Mouse (Mus musculus) naive thymus-derived CD4-positive, alpha-beta T cell, adult 2 months (primary cell): ENCODE results near the gene Gm20388.

ENCODE experiments used
- DNase-seq: peaks from one replicate; pipeline ENCODE4 v3.0.0-alpha.2; 2011; ENCODE audit warnings: low read depth

Gm20388 gene

GRCm38 (mm10) chr8:121931571-121931970 is 2020.9 kb downstream of the Gm20388 start:
- no peak for DNase-seq

GRCm38 (mm10) chr8:121932026-121932667 is 2021.5 kb downstream of the Gm20388 start:
- no peak for DNase-seq

- DNase-seq, result no peak
Measured at GRCm38 (mm10) chr8:121932668-121933520, 2022.3 kb downstream of the Gm20388 start.

- DNase-seq, result peak; percentile 28
Measured at GRCm38 (mm10) chr8:121934506-121934905, 2023.9 kb downstream of the Gm20388 start.

- no peak for DNase-seq
Measured at GRCm38 (mm10) chr8:121934923-121935322, 2024.3 kb downstream of the Gm20388 start.

GRCm38 (mm10) chr8:121935341-121936294 is 2025.0 kb downstream of the Gm20388 start:
- DNase-seq, result no peak

GRCm38 (mm10) chr8:121936391-121936790 is 2025.8 kb downstream of the Gm20388 start:
- DNase-seq, result no peak

GRCm38 (mm10) chr8:121938732-121939131 is 2028.1 kb downstream of the Gm20388 start:
- no peak for DNase-seq

DNA sequence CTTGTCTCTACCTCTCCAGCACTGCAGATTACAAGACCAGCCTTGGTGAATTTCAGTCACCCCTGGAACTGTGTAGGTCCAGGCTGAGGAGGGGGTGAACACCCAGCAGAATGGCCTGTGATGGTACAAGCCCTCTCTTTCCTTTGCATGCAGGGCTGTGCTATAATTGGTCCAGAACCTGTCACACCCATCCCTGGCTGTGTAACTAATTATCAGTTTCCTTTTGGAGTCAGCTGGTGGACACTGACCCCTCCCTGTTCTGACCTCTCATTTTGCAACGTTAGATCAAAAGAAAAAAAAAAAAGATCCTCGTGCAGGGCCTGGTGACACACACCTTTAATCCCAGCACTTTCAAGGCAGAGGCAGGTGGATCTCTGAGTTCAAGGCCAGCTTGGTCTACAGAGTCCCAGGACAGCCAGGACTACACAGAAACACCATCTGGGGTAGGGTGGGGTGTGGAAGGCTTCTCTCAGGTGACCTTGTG is 2032.5 kb downstream of the Gm20388 start:
- DNase-seq, result no peak

DNA sequence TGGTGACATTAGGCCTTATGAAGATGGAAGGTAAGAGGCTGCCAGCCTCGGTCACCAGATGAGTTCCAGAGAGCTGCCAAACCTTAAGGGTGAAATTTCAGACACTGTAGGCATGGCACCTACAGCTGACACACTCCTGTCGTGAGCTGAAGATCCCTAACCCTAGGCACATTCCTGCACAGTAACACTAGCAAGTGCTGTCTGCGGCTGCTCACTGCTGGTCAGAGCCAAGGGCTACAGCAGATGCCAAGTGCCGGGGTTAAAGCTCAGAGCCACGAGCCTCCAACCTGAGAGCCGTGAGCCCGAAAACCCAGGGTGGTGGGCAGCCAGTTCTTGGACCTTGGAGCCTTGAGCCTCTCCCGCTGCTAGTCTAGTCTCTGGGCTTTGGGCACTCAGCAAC is 2033.1 kb downstream of the Gm20388 start:
- DNase-seq, result no peak

DNA sequence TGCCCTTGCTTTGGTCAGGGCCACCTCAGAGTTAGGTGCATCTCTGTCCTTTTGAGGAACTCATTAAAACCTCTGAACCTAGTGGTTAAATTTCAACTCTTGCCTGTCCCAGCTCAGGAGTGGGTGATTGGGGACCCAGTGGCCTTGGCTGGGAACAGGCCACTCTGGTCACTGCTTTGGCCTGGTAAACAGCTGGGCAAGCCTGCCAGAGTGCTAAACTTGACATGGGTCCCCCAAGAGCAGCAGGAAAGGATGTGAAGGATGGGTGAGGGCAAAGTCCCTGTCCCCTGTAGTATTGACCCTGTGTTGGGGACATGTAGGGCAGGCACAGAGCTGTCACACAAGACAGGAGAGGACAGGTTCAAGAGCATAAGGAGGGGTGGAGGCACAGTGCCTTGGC is 2034.2 kb downstream of the Gm20388 start, which contains the start of gene Car5a:
TSS of gene Car5a (minus strand) at position 74 of the 400 bp plus-strand sequence.
- DNase-seq, result no peak

- no peak for DNase-seq
Measured at GRCm38 (mm10) chr8:121946351-121946750, 2035.7 kb downstream of the Gm20388 start.

- DNase-seq, result no peak
Measured at GRCm38 (mm10) chr8:121947047-121947752, 2036.6 kb downstream of the Gm20388 start.

GRCm38 (mm10) chr8:121947753-121948141 is 2037.1 kb downstream of the Gm20388 start:
- DNase-seq, result peak; percentile 82

- peak; percentile 49 for DNase-seq
Measured at GRCm38 (mm10) chr8:121948321-121949145, 2037.9 kb downstream of the Gm20388 start.

DNA sequence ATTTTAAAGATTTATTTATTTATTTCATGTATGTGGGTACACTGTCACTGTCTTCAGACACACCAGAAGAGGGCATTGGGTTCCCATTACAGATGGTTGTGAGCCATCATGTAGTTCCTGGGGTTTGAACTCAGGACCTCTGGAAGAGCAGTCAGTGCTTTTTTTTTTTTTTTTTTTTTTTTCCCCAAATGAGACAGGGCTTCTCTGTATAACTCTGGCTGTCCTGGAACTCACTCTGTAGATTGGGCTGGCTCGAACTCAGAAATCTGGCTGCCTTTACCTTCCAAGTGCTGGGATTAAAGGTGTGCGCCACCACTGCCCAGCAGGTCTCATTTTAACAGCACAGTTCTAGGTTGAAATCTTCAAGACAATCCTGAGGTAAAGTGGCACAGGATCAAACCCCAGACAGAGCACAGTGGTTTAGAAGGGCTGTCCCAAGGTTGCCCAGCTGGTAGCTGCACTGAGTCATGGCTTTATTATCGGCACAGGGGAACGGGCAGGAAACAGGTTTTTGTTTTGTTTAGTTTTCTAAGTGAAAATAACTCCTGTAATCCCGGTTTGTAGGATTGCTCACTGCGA is 2038.7 kb downstream of the Gm20388 start, which contains the start of gene Banp:
TSS of gene Banp (plus strand) at position 529 of the 579 bp plus-strand sequence.
- DNase-seq, result no peak

DNA sequence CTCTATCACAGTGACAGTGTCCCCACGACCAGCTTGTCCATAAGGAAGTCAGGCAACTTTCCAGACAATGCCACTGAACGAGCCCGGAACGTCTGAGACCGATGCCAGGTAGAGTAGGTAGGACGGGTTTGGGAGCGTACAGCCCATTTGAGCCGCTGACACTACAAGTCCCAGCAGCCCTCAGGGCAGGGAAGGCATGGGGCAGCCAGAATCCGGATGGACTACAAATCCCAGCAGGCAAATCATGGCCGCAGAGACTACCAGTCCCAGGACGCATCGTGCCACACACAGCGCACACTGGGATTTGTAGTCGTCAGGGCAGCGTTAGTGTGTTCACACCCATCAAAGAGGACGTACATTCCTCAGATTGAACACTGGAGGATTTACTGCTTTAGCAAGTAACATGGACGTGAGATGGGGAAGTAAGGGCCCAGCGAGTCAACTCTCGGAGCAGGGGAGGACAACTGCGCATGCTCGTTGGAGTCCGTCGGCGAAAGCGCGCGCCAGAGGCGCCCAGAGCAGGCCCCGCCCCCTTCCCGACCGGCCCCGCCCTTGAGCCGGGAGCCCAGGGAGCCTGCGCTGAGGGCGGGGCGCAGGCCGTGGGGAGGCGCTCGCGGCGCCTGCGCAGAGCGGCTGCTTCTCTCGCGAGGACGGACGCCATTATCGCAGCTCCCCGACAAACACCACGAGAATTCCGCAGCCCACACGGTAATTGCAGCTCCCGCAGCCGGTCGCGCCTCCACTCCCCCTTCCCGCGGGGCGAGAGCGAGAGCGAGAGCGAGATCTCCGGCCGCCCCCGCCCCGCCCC is 2039.5 kb downstream of the Gm20388 start:
- DNase-seq, result peak; percentile 99

DNA sequence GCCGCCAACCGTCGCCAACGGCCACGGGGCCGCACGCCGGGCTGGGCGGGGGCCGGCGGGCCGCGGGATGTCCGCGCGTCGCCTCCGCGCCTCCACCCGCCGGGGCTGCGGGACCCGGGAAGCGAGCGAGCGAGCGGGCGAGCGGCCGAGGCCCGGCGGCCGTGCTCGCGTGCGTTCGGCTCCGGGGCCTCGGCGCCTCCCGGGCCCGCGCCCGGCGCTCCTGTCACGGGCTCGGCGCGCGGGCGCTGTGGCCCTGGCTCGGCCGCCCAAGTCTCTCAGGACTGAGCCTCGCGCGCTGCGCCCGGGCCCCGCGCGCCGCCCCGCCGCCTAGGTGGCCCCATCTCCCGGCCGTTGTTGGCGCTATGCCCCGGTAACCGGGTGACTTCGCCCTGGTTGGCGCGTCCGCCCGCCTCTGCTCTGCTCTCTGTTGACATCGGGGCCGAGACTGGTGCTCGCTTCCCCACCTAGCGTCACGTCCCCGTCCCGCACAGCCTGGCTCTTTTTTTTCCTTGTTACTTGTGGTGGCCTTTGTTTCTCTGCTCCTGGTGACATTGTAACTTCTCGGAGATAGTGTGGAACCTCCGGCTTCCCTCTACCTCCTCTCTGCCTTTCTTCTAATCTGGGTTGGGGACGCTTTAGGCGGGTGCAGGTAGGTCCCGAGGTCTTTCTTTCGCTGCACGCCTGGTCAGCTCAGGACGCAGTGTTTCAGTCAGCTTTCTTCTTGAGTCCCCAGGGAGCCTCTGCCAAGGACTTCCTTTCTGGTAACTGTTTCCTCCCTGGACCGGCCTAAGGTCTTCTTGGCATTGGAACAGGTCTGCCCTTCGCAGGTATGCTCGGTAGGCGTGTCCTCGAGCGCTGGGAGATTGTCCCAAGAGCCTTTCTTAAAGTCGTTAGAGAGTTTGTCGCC is 2040.4 kb downstream of the Gm20388 start:
- DNase-seq, result peak; percentile 70
